Mouse (Mus musculus) left cerebral cortex, postnatal 10 days (tissue): ENCODE results near the gene Opcml. TPM values are rescaled to one million over a fixed set of nuclear protein-coding genes. Genes with fewer than 3 reads are reported as not detected.

Experiments used
- DNase-seq, 2 experiments: peaks; one replicate each; pipeline ENCODE4 v3.0.0; 2021 to 2022; ENCODE audit warnings: low spot score in 2 of 2, mixed read lengths in 1 of 2; ENCODE audit errors: extremely low spot score in 1 of 2
- intact Hi-C: fragments of 180-260 bp; cut with DNase I; formaldehyde crosslinking; loops from one replicate; pipeline ENCODE4 v1.15.1; 2025
- total RNA-seq, 2 experiments: library from RNA; stranded (reverse); gene quantifications; 2 replicates each; pipeline ENCODE4 v1.2.3; 2021

The Opcml gene
- total RNA-seq, 2 experiments from 2014 or later, result 391 to 412 TPM

DNA sequence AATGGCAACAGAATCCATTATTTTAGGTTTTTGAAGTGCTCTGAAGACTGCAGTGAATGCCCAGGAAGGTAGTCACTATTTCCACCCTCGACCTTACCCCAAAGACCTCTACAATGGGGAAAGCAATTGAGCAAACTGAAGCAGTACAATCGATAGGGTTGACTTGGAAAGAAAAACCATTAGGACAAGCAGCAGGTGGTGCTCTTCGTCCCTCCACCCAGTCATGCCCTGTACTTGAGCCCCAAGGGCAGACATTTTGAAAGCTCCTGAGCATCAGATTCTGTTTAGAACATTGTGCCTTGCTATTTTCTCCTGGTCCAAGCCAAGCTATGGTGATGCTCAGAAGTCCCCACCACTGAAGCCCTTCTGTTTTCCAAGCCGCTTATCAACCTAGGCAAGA lies 744.4 kb downstream of the Opcml start:
- intact Hi-C loops, result no loop called here
- no peak for DNase-seq

GRCm38 (mm10) chr9:28536637-28537036 lies 746.1 kb downstream of the Opcml start:
- no peak for DNase-seq
- intact Hi-C loops, result no loop called here

- intact Hi-C loops, result no loop called here
- DNase-seq, result no peak
Measured at GRCm38 (mm10) chr9:28548189-28548588, 757.6 kb downstream of the Opcml start.

DNA sequence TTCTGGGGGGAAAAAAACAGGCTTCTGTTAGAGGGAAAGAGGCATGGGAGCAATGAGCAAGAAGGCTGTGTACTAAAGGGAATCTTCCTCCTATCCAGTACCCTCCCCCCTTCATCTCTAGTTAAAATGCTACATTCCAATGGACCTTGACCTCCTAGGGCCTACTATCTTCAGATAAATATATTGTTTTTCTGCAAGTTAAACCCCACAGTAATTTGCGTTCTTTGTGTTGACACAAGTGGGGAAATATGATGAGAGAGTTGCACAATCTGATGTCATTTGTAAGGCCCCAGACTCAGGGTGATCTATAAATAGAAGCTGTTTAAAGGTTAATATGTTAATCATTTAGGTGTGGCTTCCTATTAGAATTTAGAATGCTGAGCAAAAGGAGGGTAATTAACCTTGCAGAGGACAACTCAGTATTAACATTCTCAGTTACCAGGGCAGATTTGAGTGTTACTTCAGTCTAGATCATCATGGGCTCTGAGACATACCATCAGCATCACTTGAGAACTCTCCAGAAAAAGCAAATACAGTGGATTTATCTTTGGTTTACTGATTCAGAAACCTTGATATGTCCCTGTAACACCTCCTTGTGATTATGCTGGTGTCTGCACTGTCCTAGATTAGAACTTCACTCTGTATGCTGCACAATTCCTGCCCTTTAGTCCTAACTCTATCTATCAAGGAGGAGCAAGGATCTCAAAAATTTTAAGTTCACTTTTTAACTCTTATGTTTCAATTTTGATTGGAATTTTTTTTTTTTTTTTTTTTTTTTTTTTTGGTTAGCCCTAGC lies 762.0 kb downstream of the Opcml start:
- intact Hi-C loops, result no loop called here
- DNase-seq, result no peak

GRCm38 (mm10) chr9:28558628-28559027 lies 768.1 kb downstream of the Opcml start:
- intact Hi-C loops, result no loop called here
- no peak for DNase-seq

DNA sequence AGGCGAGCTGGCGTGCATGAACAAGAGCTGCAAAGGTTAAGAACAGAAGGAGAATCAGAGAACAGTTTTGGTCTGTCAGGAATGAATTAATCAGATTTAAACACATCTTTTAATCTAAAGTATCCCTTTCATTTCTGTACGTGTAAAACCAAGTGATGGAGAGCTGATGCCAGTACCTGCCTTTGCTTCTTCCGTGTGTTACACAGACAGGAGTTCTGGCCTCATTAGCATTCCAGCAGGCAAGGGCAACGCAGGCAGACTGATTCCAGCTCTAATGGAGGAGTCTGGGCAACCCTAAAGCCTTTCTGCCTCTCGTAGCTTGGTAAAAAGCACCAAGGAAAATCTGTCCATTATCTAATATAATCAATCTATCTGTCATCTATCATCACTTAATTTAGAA lies 771.2 kb downstream of the Opcml start:
- intact Hi-C loops, result no loop called here

GRCm38 (mm10) chr9:28563066-28563683 lies 772.6 kb downstream of the Opcml start:
- intact Hi-C loops, result no loop called here
- DNase-seq, result no peak

More for the DNA sequence above, 771.2 kb downstream of the Opcml start:
- DNase-seq, result no peak

DNA sequence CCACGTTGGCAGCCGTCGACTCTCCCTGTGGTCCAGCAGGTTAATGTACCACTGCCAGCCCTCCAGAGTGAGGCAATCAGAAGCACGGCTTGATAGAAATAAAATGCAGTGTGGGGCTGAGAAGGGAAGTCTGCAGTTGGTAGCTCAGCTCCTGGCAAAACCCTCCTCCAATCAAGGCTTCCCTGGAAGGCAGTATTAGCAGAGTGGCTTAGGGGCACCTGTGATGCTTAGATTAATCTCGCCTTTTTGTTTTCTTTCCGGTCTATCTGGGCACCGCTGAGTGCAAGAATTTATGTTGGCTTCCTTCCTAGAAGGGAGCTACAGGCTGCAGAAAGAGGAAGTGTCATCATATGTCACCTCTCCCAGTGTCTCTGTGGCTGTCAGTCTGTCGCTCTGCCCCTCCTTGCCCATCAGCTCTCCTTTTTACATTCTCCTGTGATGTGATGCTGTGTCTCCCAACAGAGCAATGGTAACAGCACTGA lies 778.5 kb downstream of the Opcml start:
- no peak for DNase-seq
- intact Hi-C loops, result no loop called here

- no peak for DNase-seq
- intact Hi-C loops, result no loop called here
Measured at GRCm38 (mm10) chr9:28569776-28570175, 779.2 kb downstream of the Opcml start.

DNA sequence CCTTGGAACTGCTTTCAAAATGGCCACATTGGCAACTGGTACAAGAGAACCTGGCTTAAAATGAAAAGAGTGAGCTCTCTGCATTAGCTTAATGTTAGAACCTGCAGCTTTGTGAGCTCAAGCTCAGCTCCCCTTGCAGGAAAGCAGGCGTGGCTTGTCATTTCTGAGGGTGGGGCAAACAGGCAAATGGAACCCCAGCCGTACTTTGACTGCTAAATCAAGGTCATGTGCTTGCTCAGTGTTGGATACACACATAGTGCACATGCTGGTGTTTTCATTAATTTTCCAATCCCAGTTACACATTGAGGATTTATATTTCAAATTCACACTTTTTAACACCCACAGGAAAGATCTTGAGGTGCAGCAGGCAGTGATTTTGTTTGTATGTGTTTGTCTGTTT lies 781.1 kb downstream of the Opcml start:
- intact Hi-C loops, result no loop called here
- no peak for DNase-seq

DNA sequence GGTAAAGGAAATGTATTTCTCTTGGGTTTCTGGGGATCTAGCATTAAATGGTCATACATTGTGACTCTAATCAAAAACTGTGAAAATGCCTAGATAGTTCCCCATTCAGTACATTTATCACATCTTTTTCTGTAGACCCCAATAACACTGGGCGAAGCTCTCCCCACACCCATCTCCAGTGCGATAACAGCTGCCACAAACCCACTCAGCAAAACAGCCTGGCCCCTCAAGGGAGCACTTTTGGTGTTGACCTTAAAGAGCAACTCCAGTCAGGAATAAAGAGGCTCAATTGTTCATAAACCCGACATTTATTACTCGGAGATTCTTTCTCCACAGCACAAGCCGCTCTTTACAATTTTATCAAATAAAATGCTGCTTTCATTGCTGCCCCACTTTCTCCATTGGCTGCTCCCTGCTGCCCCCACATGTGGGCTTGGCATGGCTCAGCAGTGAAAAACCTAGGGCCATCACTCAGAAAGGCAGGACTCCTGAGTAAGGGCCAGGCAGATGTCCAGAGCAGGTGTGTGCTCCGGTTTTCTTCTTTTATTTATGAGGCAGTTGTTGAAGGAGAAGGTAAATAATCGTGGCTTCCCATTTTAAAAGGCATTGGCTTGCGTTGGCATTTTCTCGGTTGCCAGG lies 781.7 kb downstream of the Opcml start:
- intact Hi-C loops, result no loop called here
- no peak for DNase-seq

- intact Hi-C loops, result no loop called here
- no peak for DNase-seq
Measured at GRCm38 (mm10) chr9:28578730-28579129, 788.2 kb downstream of the Opcml start.

- DNase-seq, result no peak
- intact Hi-C loops, result no loop called here
Measured at GRCm38 (mm10) chr9:28587253-28587652, 796.7 kb downstream of the Opcml start.

DNA sequence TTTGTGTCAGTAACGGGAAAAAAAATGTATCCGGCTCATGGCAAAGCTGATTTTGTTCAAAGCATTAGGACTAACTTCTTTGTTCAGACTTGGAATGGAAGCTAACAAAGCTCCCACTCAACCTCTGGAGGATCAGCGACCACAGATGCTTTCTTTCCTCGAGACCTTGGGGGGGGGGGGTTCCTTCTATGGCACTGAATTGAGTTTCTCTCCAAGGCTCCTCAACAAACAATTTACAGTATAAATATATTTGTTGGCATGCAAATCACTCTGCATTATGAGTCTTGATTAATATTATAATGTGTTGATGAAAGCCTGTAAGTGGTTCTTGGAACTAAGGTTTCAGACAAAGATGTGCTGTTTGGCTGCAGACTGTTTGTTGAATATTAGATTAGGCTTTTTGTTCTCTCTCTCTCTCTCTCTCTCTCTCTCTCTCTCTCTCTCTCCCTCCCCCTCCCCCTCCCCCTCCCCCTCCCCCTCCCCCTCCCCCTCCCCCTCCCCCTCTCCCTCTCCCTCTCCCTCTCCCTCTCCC lies 797.3 kb downstream of the Opcml start:
- DNase-seq, result no peak
- intact Hi-C loops, result no loop called here

DNA sequence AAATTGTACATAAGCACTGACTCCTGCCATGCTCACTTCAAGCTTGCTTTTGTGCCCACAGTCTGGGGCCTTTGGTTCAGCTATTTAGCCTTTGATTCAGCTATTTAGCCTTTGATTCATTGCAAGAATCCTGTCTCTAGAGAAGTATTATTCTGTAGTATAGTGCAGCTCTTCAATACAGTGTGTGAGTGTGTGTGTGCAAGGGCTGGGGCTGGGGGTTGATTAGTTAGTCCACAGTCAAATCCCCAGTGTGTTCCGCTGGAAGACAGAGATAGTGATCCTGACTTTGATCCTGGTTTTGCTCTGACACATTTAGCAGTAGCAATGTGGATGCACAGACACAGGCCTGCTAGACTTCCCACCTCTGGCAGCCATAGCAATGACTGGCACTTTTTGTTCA lies 797.9 kb downstream of the Opcml start:
- DNase-seq, result no peak
- intact Hi-C loops, result no loop called here

GRCm38 (mm10) chr9:28592208-28592607 lies 801.6 kb downstream of the Opcml start:
- intact Hi-C loops, result no loop called here
- DNase-seq, result no peak

- DNase-seq, result no peak
- intact Hi-C loops, result no loop called here
Measured at GRCm38 (mm10) chr9:28595062-28595461, 804.5 kb downstream of the Opcml start.

- intact Hi-C loops, result no loop called here
- DNase-seq, result no peak
Measured at GRCm38 (mm10) chr9:28605561-28605960, 815.0 kb downstream of the Opcml start.

GRCm38 (mm10) chr9:28613683-28614620 lies 823.4 kb downstream of the Opcml start:
- intact Hi-C loops, result no loop called here

More at GRCm38 (mm10) chr9:28613683-28614620, 823.4 kb downstream of the Opcml start:
- DNase-seq, result no peak
